Mouse (Mus musculus) kidney, embryonic 16.5 days (tissue): Measurements from ENCODE around the gene Mansc1. TPM values are rescaled to one million over a fixed set of nuclear protein-coding genes. Genes with fewer than 3 reads are reported as not detected.

ENCODE experiments used
- ATAC-seq: fragments of 200-750 bp; cut with Nextera tagmentation; 2 replicates; pipeline ENCODE4 v1.8.0; 2017; ENCODE audit warnings: moderate TSS enrichment; ENCODE audit not compliant: low FRiP score, low TSS enrichment
- H3K27ac ChIP-seq: fragments of 300-500 bp; sonication (generic); 2 replicates; pipeline ENCODE4 v1.5.1; 2014; ENCODE audit warnings: low read length
- H3K27me3 ChIP-seq: fragments of 300-500 bp; sonication (generic); 2 replicates; pipeline ENCODE4 v1.6.1; 2014; ENCODE audit warnings: low read length, control low read depth, mixed read lengths; ENCODE audit not compliant: insufficient read depth
- H3K36me3 ChIP-seq: fragments of 300-500 bp; sonication (generic); 2 replicates; pipeline ENCODE4 v1.6.1; 2014; ENCODE audit warnings: low read length, control low read depth, mixed read lengths; ENCODE audit not compliant: insufficient read depth
- H3K4me1 ChIP-seq: fragments of 300-500 bp; sonication (generic); 2 replicates; pipeline ENCODE4 v1.6.1; 2014; ENCODE audit warnings: low read length, control low read depth, mixed read lengths; ENCODE audit not compliant: insufficient read depth
- H3K4me2 ChIP-seq: fragments of 300-500 bp; sonication (generic); replicated peaks from 2 replicates; pipeline ENCODE4 v1.6.1; 2014; ENCODE audit warnings: low read depth, low read length
- H3K4me3 ChIP-seq: fragments of 300-500 bp; sonication (generic); 2 replicates; pipeline ENCODE4 v1.5.1; 2014; ENCODE audit warnings: mild to moderate bottlenecking, low read length
- H3K9ac ChIP-seq: fragments of 300-500 bp; sonication (generic); replicated peaks from 2 replicates; pipeline ENCODE4 v1.6.1; 2014; ENCODE audit warnings: low read length
- H3K9me3 ChIP-seq: fragments of 300-500 bp; sonication (generic); 2 replicates; pipeline ENCODE4 v1.6.1; 2016; ENCODE audit warnings: low read length, control low read depth
- WGBS: fragments of 180-500 bp; shearing (Covaris S2); extraction: QIAGEN DNeasy Blood & Tissue Kit; methylation state at CpG from one replicate; pipeline ENCODE4 v1.1.7; 2014; 5-methylcytosine and 5-hydroxymethylcytosine counted together
- polyA plus RNA-seq: library from polyadenylated mRNA; unstranded; fragments of >200 nt; fragmentation: Nextera tagmentation; extraction: Ambion mirVana; gene quantifications from 2 replicates; pipeline ENCODE4 v1.2.1, GENCODE M21; 2015

The Mansc1 gene
- polyA plus RNA-seq, 1 experiment from 2014 or later, result 5.7 TPM

DNA sequence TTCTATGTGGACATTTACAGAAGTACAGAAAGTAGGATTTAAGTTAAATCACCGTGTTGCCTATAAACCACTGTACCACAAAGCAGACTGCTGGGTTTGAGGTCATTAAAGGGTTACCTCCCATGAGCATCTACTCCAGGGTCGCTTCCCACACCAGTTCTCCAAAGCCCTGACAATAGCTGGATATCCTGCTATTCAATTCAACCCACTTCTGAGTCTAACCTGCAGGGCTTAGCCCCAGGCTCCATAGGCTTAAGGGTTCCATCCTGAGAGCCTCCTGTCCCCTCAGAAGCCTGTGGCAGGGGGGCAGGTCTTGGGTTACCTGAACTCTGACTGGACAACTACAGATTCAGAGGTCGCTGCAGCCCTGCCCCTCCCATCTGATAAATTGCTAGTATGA lies 12.2 kb downstream of the Mansc1 start:
- Histone ChIP-seq H3K4me3 (no peak overlapping the region), H3K4me2 (no peak overlapping the region), H3K36me3 (no peaks in the 10 kb centered on the region), H3K9me3 (no peaks in the 10 kb centered on the region), H3K4me1 (peaks cover 3% of the 10 kb centered on the region; the same call in 1 of the 2 replicates), H3K27ac (peak overlapping the region; percentile 41; the same call in 1 of the 2 replicates), H3K27me3 (no peaks in the 10 kb centered on the region), H3K9ac (no peak overlapping the region)
- no peak for ATAC-seq
- 59% methylated on average over 3 of the region's 3 CpGs for WGBS

DNA sequence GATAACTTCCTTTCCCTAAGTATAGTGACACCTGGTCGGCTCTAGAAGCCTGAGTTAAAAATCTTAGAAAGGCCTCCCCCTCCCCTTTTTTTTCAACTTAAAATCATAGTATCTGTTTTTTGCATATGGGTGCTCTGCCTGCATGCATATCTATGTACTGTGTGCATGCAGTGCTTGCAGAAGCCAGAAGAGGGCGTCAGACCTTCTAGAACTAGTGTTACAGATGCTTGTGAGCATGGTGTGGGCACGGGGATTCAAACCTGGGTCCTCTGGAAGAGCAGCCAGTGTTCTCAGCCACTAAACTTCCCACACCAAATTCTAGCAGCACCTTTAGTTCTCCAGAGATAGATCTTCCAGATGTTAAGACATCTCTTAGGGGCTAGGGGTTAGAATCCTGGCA lies 14.7 kb downstream of the Mansc1 start:
- Histone ChIP-seq H3K4me1 (peaks cover 13% of the 10 kb centered on the region; the same call in 1 of the 2 replicates), H3K4me3 (no peak overlapping the region), H3K36me3 (no peaks in the 10 kb centered on the region), H3K9ac (no peak overlapping the region), H3K27me3 (no peaks in the 10 kb centered on the region), H3K4me2 (no peak overlapping the region), H3K27ac (no peak overlapping the region), H3K9me3 (no peaks in the 10 kb centered on the region)
- ATAC-seq, result no peak
- WGBS, result 57% methylated on average over 3 of the region's 3 CpGs

DNA sequence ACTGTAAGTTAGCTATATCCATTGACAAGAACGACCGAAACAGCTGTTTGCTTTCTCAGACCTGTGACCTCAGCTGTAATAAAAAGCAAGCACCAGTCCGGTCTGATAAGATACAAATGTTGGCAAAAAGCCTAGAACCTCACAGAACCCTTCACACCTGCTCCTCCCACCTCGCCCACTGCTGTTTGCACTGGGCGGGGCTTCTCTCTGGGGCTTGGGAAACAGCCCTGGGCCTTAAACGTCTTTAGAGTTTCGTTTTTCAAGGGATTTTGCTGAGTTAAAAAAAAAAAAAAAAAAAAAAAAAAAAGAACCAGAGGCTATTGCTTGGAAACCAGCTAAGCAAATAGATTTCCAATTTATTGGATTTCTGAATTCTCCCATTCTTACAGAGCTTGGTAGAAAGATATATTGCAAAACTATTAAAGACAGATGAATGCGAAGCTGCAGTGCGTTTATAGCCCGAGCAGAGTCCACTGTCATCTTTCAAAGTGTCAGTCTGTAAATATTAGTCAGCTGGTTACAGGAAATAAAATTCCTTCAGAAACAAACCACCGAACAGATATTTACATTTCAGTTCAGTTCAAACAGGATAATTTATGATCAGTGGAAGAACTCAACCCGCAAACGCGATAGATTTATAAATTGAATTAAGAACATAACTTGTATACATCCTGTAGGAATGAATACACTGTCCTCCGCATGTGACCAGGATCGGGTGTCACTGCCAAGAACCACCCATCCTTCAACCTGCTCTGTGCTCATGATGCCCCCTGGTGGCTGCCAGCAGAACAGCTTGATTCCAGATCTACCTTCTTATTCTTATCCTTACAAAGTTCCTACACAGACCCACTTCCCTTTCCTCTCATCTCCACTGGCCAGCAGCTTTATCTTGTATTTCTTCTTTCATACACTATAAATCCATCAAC lies 17.3 kb downstream of the Mansc1 start:
- Histone ChIP-seq H3K27ac (no peak overlapping the region), H3K4me2 (peak overlapping the region; percentile 40), H3K9ac (no peak overlapping the region), H3K27me3 (no peaks in the 10 kb centered on the region), H3K4me1 (peaks cover 14% of the 10 kb centered on the region; the same call in 1 of the 2 replicates), H3K9me3 (no peaks in the 10 kb centered on the region), H3K4me3 (no peak overlapping the region), H3K36me3 (no peaks in the 10 kb centered on the region)
- WGBS, result 6% methylated on average over 16 of the region's 16 CpGs
- ATAC-seq, result peak; percentile 69

DNA sequence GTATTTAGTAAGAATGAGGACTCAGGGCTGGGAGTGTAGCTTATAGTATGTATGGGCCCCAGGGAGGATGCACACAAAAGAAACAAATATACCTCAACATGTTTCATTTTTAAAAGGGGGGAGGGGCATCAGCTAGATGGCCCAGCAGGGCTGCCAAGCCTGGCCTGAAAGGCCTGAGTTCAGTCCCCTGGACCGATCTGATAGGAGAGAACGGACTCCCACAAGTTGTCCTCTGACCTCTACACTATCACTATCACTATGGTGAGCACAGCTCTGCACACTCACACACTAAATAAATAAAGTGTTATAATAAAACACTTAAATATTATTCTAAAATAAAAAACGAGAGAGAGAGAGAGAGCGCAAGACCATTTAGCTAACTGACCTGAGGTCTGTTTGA lies 18.0 kb downstream of the Mansc1 start:
- no peaks in the 10 kb centered on the region for H3K27me3 ChIP-seq
- H3K9me3 ChIP-seq, result no peaks in the 10 kb centered on the region
- no peak overlapping the region for H3K4me3 ChIP-seq
- no peak overlapping the region for H3K27ac ChIP-seq
- H3K9ac ChIP-seq, result no peak overlapping the region
- peaks cover 18% of the 10 kb centered on the region for H3K4me1 ChIP-seq
- WGBS, result 27% methylated on average over 4 of the region's 4 CpGs
- ATAC-seq, result peak; percentile 50; the same call in 1 of the 2 replicates
- peak overlapping the region; percentile 40 for H3K4me2 ChIP-seq
- H3K36me3 ChIP-seq, result no peaks in the 10 kb centered on the region

DNA sequence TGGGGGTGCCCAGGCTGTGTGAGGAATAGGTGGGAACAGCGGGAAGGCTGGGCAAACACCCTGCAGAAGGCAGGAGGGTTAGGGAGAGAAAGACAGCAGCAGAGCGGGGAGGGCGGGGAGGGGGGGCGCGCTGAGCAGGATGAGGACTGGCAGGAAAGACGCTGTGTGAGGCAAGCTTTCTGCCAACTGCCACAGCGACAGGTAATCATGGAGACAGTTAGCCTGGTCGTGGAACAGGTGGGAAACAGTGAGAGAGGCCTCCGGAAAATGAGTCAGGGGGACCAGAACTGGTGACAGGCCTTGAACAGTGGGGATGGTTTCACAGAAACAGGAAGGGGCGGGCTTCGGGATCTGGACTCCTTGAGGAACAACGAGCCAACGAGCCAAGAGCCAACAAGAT lies 20.4 kb downstream of the Mansc1 start:
- H3K4me1 ChIP-seq, result peaks cover 26% of the 10 kb centered on the region
- no peak overlapping the region for H3K9ac ChIP-seq
- H3K27me3 ChIP-seq, result no peaks in the 10 kb centered on the region
- H3K4me2 ChIP-seq, result no peak overlapping the region
- no peak overlapping the region for H3K27ac ChIP-seq
- no peaks in the 10 kb centered on the region for H3K36me3 ChIP-seq
- WGBS, result 79% methylated on average over 13 of the region's 13 CpGs
- no peak overlapping the region for H3K4me3 ChIP-seq
- H3K9me3 ChIP-seq, result no peaks in the 10 kb centered on the region
- no peak for ATAC-seq

DNA sequence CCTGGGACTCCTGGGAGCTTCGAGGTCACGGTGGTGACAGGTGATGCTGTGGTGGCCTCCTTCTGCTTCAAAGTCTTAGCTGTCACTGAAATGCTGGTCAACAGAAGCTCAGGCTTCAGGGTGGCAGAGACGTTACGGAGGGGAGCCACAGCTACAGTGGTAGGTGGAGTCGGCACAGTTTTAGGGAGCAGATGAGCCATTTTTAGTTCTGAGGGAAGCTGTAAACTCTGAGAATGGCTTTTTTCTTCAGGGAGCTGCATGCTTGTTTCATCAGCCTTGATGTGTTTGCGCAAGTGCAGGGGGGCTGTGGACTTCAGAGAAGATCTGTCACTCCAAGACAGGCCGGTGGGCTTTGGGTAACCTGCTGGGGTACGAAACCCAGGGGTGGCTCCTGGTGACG lies 21.9 kb downstream of the Mansc1 start:
- ATAC-seq, result no peak
- H3K36me3 ChIP-seq, result no peaks in the 10 kb centered on the region
- H3K27me3 ChIP-seq, result no peaks in the 10 kb centered on the region
- no peak overlapping the region for H3K4me2 ChIP-seq
- no peak overlapping the region for H3K27ac ChIP-seq
- WGBS, result 70% methylated on average over 9 of the region's 9 CpGs
- no peaks in the 10 kb centered on the region for H3K9me3 ChIP-seq
- H3K4me3 ChIP-seq, result no peak overlapping the region
- H3K9ac ChIP-seq, result no peak overlapping the region
- H3K4me1 ChIP-seq, result peaks cover 32% of the 10 kb centered on the region

DNA sequence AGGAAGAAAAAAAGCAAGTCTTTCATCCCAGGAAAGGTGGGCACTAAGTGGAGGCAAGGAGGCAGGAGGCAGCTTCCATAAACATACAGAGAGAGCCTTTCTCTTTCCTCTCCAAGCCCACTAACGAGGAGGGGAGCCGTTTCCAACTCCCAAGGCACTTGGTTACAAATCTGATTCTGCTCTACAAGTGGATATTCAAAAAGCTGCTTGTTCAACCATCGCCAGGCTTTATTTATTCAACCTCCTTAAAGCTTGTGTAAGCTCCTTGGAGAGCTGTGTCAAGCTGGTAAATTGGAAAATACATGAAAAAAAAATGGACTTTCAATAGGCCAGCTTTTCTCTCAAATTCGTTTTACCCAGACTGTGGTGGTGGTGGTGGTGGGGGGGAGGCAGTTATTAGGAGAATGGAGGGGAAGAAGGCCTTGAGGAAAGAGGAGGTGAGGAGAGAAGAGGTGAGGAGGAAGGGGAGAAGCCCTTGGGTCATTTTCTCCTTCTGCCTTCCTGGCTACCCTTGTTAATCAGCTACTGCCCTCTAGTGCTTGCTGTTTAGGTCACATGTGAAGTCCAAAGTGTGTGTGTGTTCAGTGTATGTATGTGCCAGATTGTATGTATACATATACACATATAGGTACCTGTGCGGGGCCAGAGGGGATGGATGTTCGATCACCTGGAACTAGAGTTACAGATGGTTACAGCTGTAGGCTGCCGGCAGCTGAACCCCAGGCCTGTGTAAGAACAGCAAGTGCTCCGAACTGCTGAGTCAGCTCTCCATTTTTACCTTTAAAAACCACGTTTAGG lies 25.1 kb downstream of the Mansc1 start:
- ATAC-seq, result peak; percentile 66
- Histone ChIP-seq H3K27me3 (no peaks in the 10 kb centered on the region), H3K4me3 (no peak overlapping the region), H3K36me3 (no peaks in the 10 kb centered on the region), H3K4me1 (peaks cover 29% of the 10 kb centered on the region), H3K9ac (0 out of 2 replicates have a peak overlapping the region, but pooled peaks have one; percentile 13), H3K4me2 (no peak overlapping the region), H3K9me3 (no peaks in the 10 kb centered on the region), H3K27ac (peak overlapping the region; percentile 66)
- WGBS, result 38% methylated on average over 9 of the region's 9 CpGs

DNA sequence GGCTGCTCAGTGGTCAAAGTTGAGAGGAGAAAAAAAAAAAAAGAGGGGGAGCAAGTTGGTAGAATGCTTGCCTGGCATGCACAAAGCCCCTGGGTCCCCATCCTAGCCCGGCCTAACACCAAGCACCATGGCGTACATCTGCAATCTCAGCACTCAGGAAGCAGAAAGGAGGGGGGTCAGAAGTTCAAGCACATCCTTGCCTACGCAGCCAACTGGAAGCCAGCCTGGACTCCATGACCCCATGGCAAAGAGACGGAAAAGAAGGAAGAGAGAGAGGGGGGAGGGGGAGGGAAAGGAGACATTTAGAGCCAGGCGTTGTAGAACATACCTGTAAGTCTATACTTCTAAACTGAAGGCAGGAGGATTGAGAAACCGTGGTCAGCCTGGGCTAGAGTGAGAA lies 25.7 kb downstream of the Mansc1 start:
- Histone ChIP-seq H3K4me2 (no peak overlapping the region), H3K4me1 (peaks cover 35% of the 10 kb centered on the region)
- 29% methylated on average over 6 of the region's 6 CpGs for WGBS

DNA sequence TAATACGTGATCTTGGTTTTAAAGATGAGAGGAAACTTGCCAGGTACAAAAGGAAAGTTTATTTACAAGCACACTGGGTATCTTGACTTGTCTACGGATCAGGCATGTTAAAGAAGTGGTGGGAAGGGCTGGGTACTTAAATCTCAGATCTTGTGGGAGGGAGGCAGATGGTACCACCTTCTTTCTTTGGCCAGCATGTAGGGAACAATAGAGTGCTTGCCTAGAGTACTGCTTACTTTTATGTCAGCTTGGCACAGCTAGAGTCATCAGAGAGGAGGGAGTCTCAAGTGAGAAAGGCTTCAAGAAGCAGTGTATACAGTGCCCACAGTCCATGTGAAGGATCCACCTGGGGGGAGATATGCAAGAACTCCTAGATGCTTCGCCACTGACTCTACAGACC lies 27.1 kb downstream of the Mansc1 start:
- Histone ChIP-seq H3K4me2 (no peak overlapping the region), H3K9me3 (no peaks in the 10 kb centered on the region), H3K36me3 (no peaks in the 10 kb centered on the region), H3K27ac (no peak overlapping the region), H3K4me3 (no peak overlapping the region), H3K4me1 (peaks cover 38% of the 10 kb centered on the region), H3K9ac (no peak overlapping the region), H3K27me3 (no peaks in the 10 kb centered on the region)
- ATAC-seq, result no peak
- 95% methylated on average over 3 of the region's 3 CpGs for WGBS

More for the DNA sequence above, 25.7 kb downstream of the Mansc1 start:
- Histone ChIP-seq H3K36me3 (no peaks in the 10 kb centered on the region), H3K9ac (0 out of 2 replicates have a peak overlapping the region, but pooled peaks have one; percentile 13), H3K4me3 (no peak overlapping the region), H3K9me3 (no peaks in the 10 kb centered on the region), H3K27me3 (no peaks in the 10 kb centered on the region), H3K27ac (peak overlapping the region; percentile 66)
- ATAC-seq, result no peak
